Mouse (Mus musculus): ENCODE measurements around the gene Casz1. TPM values are rescaled to one million over a fixed set of nuclear protein-coding genes. Genes with fewer than 3 reads are reported as not detected.

Gene Casz1
- total RNA-seq, 1 experiment from 2014 or later = 7.5 TPM

DNA sequence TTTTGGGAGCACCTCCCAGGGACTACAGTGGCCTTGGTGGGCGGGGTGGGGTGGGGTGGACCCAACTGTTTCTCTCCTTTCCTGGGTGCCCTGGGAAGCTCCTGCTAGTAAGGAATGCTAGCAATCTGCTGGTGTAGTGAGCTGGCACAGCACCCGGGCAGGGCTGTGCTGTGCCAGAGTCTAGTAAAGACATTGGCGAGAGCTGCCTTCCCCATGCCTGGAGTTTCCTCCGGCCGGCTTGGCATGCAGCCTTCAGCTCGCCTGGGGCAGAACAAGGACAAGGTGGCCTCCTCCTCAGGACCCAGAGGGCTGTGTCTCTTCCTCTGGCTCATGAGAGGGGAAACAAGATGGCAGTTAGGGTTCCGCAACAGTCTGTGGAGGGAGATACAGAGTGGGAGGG, 65.3 kb downstream of the Casz1 start:
- ATAC-seq (replicated peaks; ENCODE audit: insufficient number of reproducible peaks, low FRiP score, low TSS enrichment, poor library complexity, severe bottlenecking) = no peak

DNA sequence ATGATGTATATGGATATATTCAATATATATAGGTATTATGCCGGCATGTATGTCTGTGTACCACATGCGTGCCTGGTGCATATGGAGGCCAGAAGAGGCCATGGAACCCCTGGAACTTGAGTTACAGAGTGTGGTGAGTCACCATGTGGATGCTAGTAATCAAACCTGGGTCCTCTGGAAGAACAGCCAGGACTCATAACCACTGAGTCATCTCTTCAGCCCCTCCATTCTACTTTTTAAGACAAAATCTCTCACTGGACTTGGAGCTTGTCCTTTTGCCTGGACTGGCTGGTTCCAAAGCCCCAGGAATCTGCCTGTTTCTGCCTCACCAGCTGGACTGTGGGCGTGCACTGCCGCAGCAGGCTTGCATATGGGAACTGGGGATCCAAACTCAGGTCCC, 66.3 kb downstream of the Casz1 start:
- ATAC-seq (replicated peaks; ENCODE audit: insufficient number of reproducible peaks, low FRiP score, low TSS enrichment, poor library complexity, severe bottlenecking) = no peak

DNA sequence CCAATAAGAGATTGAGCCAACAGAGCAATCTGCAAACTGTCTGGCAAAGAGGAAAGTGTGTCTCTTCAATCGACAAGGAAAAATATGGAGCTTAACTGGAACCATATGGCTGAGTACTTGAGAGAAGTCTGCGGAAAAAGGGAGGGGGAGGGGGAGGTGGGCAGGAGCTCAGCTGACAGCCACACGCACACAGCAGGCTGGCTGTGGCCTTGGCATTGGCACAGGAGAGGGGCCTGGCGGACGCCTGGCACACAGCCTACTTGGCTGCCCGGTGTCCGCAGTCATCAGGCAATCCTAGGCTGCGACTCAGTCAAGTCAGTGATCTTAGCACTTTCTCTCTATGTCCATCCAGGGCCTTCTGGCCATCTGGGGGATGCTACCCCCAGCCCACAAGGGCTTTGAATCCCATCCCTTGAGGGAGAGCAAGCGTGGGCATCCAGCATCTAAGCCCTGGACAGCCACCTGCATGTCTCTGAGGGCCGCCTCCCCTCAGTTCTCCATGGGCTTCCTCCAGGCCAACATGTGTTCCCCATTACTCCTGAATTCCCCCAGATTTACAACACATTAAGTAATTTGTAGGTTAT, 67.6 kb downstream of the Casz1 start:
- no peak for ATAC-seq (replicated peaks; ENCODE audit: insufficient number of reproducible peaks, low FRiP score, low TSS enrichment, poor library complexity, severe bottlenecking)

DNA sequence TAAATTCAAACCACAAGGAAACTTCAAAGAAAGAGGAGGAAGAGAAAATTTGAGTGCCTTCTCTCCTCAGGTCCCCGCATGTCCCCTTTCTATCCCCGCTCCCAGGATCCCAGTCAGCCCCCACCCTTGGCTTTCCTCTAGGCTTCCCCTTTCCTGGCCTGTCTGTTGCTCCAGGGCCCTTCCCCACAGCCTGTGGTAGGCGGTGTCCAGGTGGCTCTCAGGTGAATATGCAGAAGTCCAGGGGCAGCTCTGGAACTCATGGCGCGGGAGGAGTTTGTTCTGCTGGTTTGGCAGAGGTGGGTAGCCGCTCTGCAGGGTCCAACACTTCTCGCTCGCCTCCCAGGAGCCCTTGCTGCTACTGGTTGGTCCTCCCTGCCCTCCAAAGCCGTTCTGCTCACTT, 68.1 kb downstream of the Casz1 start:
- ATAC-seq (replicated peaks; ENCODE audit: insufficient number of reproducible peaks, low FRiP score, low TSS enrichment, poor library complexity, severe bottlenecking) = no peak

DNA sequence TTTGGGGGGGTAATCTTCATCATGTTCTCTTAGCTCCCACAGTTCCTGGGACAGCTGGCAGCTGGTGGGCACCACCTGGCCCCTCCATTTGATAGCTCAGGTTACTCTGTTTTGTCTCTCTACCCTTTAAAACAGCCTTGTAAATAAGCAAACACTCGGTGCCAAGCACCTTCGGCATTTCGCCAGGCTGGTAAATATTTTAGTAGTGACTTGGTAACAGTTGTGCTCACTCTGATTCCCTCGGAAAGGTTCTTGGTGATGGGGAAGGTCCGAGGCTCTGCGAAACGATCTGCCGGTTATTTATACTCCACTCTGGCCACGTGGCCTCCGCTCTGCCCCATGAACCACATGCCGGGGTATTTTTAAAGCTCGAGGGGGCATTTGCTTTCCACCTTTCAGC, 68.6 kb downstream of the Casz1 start:
- no peak for ATAC-seq (replicated peaks; ENCODE audit: insufficient number of reproducible peaks, low FRiP score, low TSS enrichment, poor library complexity, severe bottlenecking)

DNA sequence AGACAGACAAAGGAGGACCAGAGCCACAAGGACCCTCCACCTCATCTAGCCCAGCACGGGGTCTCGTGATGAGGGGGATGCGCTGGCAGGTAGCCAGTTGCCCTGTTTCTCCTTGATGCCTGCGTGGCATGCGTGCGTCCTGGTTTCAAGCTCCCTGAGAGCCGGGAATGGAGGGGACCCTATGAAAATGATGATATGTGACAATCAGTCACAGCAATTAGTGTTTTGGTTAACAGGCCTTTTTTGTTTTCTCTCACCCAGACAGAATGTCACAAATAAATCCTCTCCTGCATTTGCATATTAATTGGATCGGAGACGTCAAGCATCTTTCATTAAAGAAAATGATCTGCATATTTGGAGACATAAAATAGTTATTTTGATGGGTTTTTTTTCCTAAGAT, 71.9 kb downstream of the Casz1 start:
- ATAC-seq (replicated peaks; ENCODE audit: insufficient number of reproducible peaks, low FRiP score, low TSS enrichment, poor library complexity, severe bottlenecking) = no peak

DNA sequence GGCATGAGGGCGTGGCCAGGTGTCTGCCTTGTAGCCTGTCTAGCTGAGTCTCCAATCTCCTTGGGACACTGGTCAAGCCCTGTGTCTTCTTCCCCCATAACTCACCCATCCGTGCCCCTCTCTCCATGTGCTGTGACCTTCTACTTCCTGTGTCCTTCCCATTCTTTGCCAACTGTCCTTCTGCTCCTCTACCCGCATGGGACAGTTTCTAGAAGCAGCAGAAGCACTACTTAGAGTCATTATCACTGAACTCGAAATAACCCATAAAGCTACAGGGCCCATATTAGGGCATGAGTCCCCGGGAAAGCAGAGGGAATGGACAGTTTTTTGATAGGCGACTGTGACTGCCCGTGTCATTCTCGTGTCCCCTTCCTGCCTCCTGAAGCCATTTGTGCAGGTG, 72.6 kb downstream of the Casz1 start:
- ATAC-seq (replicated peaks; ENCODE audit: insufficient number of reproducible peaks, low FRiP score, low TSS enrichment, poor library complexity, severe bottlenecking) = no peak

DNA sequence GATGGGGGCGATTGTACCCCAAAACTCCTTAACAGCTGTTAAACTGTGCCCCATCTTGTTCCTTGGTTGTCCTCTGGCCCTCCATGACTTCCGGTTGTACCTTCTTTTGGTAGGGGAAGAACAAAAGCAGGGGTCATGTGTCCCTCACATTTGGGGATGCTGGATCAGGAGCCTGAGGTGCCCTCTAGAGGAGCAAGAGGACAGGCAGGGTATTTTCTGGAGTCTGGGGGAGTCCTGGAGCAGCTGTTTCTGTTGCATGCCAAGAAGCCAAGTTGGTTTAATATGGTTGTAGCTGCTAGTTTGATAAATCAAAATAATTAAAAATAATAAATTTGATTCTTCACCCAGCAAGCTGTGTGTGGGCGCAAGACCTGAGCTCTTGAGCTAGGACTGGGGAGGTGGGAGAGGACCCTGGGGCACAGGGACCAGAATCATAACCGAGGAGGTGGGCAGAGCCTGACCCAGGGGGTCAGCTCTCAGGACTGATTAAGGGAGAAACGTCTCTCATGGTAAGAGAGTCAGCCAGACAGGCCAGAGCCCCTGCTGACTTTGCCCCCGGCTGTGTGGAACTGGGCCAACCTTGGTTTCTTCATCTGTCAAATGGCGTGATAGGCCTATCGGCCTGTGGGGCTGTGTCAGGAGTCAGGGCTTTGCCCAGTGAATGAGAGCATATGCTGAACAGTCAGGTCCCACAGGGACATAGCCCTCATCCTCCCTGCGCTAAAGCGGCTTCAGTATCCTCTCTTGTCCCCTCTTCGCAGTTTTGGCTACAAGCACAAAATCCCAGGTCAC, 74.2 kb downstream of the Casz1 start:
- no peak for ATAC-seq (replicated peaks; ENCODE audit: insufficient number of reproducible peaks, low FRiP score, low TSS enrichment, poor library complexity, severe bottlenecking)

DNA sequence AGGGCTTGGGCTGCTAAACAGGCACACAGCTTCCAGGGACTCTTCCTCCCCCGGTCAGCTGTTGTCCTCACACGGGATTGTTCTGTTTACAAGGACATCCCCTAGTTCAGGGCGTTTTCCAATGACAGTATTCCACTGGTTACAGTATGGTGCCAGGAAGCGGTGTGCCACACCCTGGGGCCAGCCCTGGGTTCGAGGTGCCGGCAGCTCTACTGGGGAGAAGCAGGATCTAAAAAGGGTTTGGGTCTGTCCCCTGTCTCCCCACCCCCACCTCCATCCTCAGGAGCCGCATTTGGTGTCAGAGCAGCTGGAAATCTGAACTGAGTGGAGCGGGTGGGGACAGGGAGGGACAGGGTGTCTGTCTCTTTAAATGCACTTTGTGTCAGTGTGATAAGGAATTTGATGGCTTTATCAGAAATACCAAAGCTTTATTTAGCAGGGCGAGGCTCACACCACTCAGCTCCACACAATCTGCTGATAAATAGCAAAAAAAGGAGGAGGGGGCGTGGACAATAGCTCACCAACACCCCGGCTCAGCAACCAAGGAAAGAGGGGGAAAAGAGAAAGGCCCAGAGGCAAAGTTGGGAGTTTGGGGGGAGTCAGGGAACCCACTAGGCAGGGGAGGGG, 74.9 kb downstream of the Casz1 start:
- no peak for ATAC-seq (replicated peaks; ENCODE audit: insufficient number of reproducible peaks, low FRiP score, low TSS enrichment, poor library complexity, severe bottlenecking)

DNA sequence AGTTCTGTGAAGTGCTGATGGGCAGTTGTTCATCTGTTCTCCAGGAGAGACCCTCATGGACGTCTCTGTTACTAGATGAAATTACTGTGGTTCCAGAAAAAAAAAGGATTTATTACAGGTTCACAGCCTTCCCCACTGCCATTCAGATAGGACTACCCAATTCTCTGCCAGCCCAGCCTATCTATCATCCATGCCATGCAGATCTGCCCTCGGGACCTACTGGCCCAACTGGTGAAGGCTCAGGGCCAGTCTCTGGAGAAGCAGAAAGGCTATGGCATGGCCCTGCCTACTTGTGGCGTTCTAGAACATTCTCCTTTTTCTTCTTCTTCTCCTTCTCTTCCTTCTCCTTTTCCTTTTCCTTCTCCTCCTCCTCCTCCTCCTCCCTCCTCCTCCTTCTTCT, 75.4 kb downstream of the Casz1 start:
- no peak for ATAC-seq (replicated peaks; ENCODE audit: insufficient number of reproducible peaks, low FRiP score, low TSS enrichment, poor library complexity, severe bottlenecking)

DNA sequence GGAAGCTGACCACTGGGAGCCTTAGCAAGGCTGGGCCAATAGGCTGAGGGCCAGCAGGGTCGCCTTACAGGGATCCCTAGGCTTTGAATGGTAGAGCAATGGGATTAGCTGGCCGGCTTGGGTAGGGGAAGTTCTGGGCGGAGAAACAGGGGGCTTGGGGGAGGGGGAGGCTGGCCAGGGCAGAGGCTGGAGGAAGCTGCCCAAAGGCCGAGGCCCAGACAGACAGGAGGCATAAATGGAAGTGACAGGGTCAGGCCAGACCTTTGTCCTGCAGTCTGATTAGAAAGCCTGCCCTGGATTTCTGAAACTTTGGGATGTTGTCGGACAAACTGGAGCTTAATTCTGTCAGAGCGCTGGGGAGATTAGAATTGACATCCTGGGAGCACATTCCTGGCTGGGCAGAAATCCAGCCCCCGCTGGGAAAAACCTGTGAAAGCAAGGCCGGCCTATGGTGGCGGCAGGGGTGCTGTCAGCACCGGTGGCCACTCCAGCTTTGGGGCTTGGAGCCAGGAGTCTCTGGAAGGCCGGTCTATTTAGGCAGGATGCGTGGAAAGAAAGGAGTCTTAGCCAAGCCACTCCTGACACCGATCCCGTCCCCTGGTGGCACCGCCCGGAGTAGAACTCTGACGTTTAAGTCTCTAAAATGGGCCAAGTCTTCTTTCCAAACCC, 76.9 kb downstream of the Casz1 start:
- no peak for ATAC-seq (replicated peaks; ENCODE audit: insufficient number of reproducible peaks, low FRiP score, low TSS enrichment, poor library complexity, severe bottlenecking)

DNA sequence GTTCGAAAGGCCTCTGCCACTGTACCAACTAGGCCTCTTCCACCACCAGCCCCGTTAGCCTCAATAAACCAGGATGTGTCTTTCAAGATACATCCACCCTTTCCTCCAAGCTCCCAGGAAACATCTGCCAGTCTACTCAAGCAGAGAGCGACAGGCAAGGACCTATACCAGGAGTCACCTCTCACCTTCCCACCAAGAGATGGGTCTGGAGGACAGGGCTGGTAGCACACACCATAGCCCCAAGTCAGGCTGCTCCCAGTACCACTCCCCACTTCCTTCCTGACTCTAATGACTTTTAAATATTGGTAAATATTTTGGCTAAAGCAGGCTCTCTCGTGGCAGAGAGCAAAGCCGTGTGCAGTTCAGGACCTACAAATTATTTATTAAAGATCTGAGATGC, 77.6 kb downstream of the Casz1 start:
- ATAC-seq (replicated peaks; ENCODE audit: insufficient number of reproducible peaks, low FRiP score, low TSS enrichment, poor library complexity, severe bottlenecking) = no peak

DNA sequence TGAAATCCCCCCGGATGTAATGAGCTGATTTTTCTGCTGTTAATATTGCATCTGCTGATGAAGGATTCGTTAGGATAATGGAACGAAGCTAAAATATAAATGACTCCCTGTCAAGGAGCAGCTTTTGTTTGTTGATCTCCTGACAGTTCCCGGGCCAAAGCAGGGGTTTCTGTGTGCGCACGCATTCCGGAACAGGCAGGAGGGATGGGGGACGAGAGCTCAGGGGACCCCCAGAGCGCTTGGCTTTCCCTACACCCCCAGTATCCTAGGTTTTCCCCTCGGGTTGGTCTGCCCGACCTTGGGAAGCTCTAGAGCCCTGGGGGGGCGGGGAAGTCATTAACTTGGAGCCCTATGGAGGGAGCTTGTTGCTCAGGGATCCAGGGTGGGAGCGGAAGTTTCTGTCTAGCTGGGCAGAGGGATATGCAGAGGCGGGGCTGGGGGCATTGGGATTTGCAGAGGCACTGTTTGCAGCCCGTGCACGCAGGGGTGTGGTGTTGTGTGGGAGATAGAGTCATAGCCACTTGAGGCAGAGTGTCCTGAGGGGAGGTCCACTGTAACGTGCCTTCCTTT, 78.2 kb downstream of the Casz1 start:
- ATAC-seq (replicated peaks; ENCODE audit: insufficient number of reproducible peaks, low FRiP score, low TSS enrichment, poor library complexity, severe bottlenecking) = no peak

DNA sequence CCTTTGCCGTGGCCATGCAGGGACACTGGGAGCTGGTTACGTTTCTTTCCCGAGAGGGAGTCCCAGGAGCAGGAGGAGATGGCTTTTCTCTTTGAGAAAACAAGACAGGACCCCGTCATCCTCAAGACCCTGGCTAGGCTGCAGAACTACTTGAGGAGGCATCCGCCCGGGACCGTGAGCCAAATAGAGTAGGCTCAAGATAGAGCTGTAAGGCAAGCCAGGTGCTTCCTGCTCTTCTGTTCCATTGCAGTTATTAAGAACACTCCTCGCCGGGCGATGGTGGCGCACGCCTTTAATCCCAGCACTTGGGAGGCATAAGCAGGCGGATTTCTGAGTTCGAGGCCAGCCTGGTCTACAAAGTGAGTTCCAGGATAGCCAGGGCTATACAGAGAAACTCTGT, 80.4 kb downstream of the Casz1 start:
- no peak for ATAC-seq (replicated peaks; ENCODE audit: insufficient number of reproducible peaks, low FRiP score, low TSS enrichment, poor library complexity, severe bottlenecking)

DNA sequence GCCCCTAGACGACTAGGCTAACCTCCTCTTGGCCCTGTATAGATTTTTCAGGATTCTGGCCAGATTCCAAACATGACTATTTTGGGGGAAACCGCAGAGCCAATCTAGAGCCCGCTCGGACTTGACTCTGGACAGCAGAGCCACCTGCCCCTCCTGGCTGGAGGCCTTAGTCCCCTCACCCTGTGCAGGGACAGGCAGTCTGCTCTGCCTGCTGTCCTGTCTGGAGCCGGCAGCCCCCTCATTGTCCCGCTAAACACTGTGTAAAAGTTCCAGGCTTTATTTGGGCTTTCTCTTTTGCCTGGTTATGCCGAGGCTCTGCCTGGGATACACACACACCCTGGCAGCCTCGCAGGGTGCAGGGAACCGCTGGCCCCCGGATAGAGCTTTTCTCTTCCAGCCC, 81.2 kb downstream of the Casz1 start:
- no peak for ATAC-seq (replicated peaks; ENCODE audit: insufficient number of reproducible peaks, low FRiP score, low TSS enrichment, poor library complexity, severe bottlenecking)

DNA sequence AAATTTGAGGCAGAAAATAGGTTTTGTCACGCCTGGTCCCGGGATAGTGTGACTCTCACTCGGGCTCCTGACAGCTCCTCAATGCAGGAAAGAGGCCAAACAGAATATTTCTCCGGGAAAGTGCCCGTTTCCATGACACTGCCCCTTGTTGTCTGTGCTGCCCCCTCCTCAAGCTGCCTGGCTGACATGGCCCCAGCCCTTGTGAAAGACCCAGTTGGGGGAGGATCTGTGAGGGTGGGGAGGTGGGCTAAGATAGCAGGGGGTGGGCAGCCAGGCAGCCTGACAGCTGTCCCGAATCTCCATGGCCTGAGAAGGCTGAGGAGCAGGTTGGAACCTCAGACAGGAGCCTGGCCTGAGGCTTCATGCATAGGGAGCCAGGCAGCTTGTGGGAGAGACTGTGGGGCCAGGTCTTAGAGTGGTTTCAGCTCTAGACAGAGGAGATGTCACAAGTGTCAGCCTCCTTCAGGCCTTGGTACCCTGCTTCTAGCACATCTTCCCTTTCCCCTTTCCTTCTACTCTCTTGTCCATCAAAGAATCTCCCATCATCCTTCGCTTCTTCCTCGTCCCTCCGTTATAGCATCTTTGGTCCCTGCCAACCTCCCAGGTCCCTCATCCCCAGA, 81.8 kb downstream of the Casz1 start:
- ATAC-seq (replicated peaks; ENCODE audit: insufficient number of reproducible peaks, low FRiP score, low TSS enrichment, poor library complexity, severe bottlenecking) = no peak

DNA sequence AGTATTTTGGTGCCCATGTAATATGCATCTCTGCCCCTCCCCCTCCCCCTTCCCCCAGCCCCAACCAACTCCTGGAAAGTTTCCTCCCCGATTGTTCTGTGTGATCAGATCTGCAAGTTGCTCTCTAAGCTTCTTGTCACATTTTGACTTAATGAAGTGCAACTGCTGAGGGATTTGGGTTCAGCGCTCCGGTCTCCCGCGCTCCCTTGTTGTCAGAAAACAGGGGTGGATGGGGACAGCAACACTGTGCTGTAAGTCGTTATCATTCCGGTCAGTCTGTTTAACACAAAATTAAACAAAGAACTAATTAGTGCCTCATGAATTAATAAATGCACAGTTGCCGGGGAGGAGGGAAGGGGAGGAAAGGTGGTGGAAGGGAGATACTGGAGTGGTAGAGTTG, 84.0 kb downstream of the Casz1 start:
- ATAC-seq (replicated peaks; ENCODE audit: insufficient number of reproducible peaks, low FRiP score, low TSS enrichment, poor library complexity, severe bottlenecking) = no peak

DNA sequence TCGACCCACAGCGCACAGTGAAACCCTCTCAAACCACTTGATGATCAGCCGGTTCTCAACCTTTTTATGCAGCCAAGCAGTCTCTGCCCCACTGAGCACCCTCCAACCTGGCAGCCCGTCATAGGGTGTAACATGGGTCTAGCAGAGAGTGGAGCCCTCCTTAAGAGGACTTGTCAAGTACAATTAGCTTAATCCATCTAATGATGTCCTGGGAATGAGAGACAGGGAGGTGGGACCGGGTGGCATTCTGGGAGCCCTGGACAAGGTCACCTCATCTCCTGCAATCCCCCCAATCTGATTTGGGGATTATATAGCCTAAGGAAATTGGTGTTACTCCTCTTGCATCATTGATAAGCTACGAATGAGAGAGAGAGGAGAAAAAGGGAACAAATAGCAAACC, 84.8 kb downstream of the Casz1 start:
- no peak for ATAC-seq (replicated peaks; ENCODE audit: insufficient number of reproducible peaks, low FRiP score, low TSS enrichment, poor library complexity, severe bottlenecking)

DNA sequence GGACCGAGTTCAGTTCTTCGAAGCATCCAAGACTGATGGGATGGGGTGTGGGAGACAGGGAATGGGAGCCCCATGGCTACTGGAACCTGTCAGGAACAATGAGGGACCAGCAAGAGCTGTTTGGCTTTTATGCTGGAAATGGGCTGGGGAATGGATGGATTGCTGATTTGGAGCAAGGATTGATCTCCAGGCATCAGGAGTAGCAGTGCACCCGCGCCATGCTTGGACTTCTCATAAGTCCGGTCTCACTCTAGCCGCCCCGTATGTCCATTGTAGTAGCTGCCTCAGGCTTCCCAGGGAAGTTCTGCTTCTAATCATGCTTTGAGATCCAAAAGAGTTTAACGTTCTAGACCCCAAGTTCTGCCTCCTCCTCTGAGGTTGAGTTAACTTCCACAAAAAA, 86.2 kb downstream of the Casz1 start:
- ATAC-seq (replicated peaks; ENCODE audit: insufficient number of reproducible peaks, low FRiP score, low TSS enrichment, poor library complexity, severe bottlenecking) = no peak
